Mouse (Mus musculus): ENCODE data around the gene Arid1b.

Gene Arid1b

GRCm38 (mm10) chr17:5252436-5252835 lies 258.3 kb downstream of the Arid1b start:
- DNase-seq, result peak; percentile 85 to 90

DNA sequence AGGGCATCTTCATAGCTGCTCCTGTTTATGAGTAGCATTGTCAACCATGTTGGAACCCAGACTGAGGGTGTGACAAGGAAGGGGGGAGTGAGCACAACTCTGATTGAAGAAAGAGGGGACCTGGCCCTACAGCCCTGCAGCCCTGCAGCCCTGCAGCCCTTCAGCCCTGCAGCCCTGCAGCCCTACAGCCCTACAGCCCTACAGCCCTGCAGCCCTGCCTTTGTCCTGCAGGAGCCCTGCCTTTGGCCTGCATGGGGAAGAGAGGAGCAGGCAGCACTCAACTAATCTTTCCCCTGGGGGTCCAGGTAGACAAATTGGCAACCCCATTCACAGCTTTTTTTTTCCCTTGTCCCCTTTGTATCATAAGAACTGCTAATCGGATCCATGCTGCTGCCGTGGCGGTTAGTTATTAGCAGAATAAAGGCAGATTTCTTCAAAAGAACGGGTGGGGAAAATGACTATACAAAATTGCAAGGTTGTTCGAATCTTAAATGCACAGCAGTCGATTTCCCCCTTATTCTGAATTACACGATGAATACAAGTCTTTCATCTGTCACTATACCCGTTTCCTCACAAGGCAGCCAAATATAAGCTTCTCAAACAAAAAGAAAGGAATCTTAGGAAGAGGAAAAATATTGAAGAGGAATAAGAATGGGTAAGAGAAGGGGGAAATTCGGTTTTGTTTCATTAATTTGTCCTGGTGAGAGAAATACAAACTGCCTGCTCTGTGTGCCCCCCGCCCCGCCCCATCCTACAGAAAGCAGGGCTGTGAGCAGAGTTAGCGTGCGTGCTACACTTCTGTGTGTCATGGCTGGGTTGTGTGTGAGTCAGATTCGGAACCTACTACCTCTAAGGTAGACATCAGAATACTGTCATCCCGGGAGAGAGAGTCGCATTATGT lies 260.8 kb downstream of the Arid1b start:
- no peak for DNase-seq

DNA sequence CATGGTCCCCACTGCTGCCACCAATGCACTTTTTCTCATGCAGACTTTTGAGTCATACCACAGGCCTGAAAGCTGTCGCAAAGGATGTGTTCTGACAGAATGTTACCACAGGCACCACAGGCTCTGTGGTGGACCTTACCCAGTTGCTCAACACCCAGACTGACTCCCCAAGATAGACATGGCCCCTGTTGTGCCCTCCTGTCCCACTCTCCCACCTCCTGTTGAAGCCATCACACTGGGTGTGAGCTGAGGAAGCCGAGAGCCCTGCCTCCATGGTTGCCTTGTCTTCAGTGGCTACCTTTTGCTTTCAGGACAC lies 261.4 kb downstream of the Arid1b start:
- no peak for DNase-seq

DNA sequence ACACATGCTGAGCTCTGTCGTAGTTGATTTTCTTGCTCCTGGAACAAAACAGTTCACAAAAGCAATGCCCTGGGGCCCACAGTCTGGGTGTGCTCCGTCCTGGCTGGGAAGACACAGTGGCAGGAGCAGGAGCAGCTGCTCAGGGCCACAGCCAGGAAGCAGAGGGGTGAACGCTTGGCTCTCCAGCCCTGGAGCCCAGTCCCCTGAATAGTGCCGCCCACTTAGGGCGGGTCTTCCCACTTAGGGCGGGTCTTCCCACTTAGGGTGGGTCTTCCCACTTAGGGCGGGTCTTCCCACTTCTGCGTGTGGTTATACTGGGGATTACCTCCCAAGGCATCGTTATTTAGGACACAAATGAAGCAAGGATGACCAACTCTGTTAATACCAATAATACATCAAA lies 264.8 kb downstream of the Arid1b start:
- no peak for DNase-seq

DNA sequence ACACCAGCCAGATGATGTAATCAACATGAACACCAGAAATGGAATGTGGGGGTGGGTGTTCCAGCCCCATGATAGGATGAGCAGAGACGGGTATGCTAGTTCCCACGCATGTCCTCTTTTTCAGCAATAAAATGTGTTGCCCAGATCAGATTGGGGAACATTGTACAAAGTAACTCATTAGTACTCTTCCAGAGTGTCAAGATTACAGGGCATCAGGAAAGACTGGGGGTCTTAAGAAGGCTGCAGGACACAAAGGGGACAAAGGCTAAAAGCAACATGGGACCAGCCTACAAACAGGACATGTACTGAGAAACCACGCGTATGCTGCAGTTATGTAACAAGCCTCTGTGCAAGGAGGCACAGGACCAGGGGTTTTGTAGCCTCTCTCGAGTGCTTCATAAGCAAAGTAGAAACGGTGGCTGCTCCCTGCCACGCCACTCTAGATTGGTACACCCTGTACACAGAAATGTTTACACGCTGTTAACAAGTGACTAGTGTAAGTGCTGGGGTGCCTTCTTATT lies 267.1 kb downstream of the Arid1b start:
- no peak for DNase-seq

DNA sequence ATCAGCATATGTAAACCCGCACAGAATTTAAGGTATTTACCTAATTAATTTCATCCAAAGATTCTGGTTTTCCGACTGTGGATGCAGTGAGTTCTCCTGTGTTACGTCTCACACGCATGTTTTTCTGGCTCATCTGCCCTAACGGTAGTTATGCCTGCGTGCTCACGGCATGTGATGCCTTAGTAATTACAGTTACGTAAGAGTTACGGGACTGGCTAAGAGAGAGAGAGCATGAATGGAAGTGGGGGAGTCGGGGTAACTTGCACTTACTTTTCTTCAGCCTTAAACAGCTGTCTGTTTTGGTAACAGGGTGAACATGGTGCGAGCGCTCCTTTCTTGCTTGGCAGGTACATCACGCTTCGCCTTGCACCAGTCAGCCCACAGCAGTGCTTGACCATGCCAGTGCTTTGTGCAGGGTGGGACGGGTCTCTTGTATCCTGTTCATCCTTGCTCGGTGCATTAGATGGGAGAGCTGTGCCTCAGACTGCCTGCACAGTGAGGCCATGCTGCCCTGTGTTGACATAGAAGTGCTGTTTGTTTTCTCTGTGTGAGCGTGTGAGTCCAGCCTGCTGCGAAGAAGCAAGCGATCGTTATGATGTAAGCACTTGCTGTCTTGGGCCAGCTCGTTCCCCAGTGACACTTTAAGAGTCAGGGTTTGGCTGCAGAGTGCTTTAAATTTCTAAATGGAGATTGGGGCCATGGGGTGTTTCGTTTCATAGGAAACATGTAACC lies 267.9 kb downstream of the Arid1b start:
- no peak for DNase-seq

DNA sequence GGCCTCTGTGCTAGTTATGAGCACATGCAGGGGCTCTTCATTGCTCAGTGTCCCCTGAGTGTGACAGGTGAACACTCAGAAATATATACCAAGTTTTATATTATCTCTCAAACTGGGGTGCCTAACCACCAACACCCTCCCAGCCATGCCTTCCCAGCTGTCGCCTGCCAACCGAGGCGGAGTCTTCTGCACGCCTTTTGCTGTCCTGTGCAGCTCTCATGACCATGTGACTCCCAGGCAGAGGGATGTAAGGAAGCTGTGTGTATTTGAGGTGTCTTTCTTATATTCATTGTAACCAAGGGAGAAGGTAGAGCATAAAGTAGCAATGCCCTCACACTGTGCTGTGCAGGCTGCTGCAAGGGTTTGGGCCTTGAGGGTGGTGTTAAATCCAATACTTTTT lies 268.7 kb downstream of the Arid1b start:
- no peak for DNase-seq

- no peak for DNase-seq
Measured at GRCm38 (mm10) chr17:5264783-5265182, 270.7 kb downstream of the Arid1b start.

- no peak for DNase-seq
Measured at GRCm38 (mm10) chr17:5265615-5266014, 271.5 kb downstream of the Arid1b start.

- no peak for DNase-seq
Measured at GRCm38 (mm10) chr17:5267747-5268146, 273.6 kb downstream of the Arid1b start.

DNA sequence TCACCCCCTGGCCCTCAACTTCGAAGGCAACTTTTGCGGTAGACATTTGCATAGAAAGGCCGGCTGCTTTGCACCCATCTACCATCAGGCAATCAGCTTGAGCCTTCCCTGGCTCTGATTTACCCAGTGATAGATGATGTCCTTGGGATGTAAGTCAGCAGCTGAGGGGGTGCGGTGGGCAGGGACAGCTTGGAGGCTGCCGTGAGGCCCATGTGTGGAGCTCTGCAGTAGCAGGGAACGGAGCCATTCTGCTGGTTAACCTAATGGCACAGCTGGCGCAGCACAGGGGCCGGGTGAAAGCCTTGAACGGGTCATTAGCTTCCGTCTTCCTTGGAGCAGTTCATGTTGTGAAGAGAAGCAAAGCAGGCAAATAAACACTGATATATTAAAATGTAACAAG lies 275.2 kb downstream of the Arid1b start:
- DNase-seq, result no peak

DNA sequence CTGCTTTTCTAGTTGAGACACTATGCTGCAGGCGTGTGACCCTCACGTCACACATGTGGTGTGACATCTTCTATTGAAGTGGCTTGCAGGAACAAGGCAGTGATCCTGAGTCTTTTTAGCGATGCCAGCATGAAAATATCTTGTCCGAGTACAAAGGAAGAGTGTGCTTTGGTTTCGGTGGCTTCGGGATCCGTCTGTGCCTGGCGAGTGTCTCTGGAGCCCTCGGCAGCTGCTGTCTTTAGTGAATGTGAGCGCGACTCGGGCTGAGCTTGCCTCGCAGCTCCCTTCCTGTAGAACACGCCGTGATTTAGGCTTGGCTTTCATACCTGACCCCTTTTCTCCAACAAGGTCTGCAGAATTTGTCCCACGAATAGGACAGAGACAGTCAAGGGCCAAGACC lies 275.6 kb downstream of the Arid1b start:
- no peak for DNase-seq

- no peak for DNase-seq
Measured at GRCm38 (mm10) chr17:5270823-5271222, 276.7 kb downstream of the Arid1b start.

DNA sequence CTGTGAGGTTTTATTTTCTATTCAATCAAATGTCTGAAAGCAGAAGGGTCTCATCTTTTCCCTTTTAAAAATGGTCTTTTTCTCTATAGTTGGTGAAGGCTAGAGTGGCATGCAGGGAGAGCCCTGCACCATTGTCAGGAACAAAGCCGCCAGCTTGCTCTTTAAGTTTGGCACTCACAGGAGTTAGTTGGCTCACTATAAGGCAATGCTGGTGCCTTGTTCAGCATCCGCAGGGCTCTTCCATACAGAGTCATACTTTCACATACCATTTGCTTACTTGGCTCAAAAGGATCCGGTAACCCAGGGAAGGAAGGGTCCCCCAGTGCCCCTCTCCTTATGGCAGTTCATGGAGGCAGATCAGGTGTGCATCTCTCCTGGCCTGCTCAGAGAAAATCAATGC lies 279.0 kb downstream of the Arid1b start:
- no peak for DNase-seq

DNA sequence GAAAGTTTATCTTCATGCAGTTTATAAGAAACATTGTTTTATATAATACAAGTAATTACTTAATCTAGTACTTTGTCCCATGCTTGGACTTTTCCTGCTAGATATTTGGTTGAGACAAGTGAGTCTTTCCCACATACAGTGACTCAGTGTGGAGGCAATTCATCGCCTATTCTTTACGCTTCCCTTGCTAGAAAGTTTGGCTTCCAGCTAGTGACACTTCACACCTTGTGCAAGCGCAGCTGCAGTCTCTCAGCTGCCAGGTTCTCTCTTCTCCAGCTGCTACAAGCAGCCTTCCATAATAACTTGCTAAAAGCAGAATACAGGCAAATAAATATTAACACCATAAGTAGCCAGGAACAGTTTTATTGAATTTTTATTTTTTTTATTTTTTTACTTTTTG lies 279.6 kb downstream of the Arid1b start:
- no peak for DNase-seq

GRCm38 (mm10) chr17:5274429-5274828 lies 280.3 kb downstream of the Arid1b start:
- DNase-seq, result no peak

DNA sequence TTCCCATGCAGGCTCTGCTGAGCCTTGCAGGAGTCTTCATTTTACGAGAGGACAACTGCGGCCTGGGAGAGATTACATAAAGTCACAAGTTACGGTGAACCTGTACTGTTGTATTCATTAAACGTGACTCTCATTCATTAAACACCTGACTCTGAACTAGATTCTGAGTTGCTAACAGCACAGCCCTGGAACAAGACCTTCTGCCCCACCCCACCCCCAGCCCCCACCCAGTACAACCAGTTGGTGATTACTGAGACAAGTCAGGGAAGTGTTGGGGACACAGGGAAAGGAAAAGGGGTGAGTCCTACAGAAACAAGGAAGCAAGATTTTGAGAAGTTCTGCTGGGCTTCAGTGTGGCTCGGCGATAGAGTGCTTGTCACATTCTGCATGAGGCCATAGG lies 281.6 kb downstream of the Arid1b start:
- DNase-seq, result no peak

GRCm38 (mm10) chr17:5277137-5277871 lies 283.2 kb downstream of the Arid1b start:
- no peak for DNase-seq

DNA sequence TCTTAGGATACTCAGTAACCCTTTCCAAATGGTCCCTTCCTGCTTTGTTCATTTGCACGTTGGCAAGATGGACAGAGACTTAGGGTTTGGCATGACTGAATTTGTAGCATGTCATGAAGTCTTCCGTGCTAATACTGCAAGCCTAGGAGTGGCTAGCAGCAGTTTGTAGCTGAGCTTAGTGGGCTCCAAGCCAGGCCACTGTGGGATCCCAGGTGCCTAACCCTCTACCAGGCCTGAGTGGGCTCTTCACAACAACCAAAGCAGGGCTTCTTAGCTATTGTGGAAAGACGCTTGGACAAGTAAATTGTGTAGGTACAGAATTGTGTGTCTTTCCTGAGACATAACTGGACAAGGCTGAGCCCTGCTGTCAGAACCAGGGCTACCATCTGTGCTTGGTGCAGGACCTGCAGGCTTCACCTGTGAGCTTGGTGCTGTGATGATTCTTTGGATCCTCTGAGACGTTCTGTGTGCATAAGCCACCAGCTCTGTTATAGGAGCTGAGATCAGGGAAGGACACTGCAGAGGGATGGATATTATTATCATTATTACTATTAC lies 286.4 kb downstream of the Arid1b start:
- peak; percentile 57 to 67 for DNase-seq

GRCm38 (mm10) chr17:5284783-5285182 lies 290.7 kb downstream of the Arid1b start:
- peak; percentile 48 to 52 for DNase-seq

DNA sequence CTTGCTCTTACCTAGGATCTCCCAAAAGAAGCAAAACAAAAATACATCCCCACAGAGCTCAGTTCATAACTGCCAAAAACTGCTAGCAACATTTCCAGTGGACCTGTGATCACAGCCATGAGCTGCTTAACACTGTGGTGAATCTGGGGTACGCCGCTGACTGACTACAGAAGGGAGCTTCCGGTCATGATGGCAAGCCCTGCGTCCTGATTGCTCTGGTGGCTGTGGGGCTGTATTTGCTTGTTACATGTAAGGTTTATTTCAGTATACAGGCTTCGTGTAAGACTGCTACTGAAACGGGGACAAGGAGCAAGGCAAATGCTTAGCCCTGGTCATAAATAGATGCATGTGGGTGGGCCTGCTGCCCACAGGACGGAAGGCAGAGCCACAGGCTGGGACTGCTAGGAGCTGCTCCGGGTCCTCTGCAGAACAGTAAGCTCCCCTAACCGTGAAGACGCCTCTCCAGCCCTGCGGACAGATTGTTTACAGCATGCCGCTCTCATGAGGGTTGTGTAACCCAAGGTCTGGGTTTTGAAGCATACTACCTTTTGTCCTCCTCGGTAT lies 291.8 kb downstream of the Arid1b start:
- peak; percentile 49 to 59 for DNase-seq

DNA sequence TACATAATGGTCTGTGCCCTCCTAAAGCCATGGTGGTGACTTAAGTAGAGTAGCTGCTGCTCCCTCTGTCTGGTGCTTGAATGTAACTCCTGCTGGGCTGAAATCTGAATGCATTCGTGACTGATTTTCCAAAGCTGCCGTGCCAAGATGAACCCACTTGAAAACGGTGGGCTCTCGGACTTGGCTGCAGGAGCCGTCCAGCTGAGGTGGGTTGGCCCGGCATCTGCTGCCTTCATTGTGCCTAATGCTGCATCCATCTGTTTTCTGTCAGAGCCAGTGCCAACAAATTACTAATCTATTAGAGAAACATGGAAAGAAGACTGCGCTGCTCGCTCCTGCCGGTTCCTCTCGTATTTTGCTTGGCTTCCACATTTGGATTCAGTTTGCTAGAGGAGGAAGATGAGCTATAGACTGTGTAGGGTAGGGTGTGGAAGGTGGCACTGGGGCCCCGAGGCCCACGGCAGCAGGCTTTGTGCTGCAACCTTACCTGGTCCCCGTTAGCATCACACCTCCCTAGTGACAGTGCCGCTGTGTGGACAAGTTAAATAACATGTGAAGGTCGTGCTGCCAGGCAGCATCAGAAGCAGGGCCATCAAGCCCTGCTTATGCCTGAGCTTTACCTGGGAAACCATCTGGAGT lies 292.6 kb downstream of the Arid1b start:
- peak; percentile 80 to 82 for DNase-seq

Data from cerebellum, postnatal 14 days (tissue).